Mouse (Mus musculus) midbrain, embryonic 16.5 days (tissue): Measurements from ENCODE around the gene Ciz1. TPM values are rescaled to one million over a fixed set of nuclear protein-coding genes. Genes with fewer than 3 reads are reported as not detected.
A peak's percentile ranks its signal among the peaks of the same experiment; 100 is the strongest.

Source experiments
- microRNA-seq: library from miRNA; unstranded; fragments of <30 nt; microRNA quantifications from one replicate; pipeline ENCODE4, GENCODE M21; 2017
- polyA plus RNA-seq: library from polyadenylated mRNA; unstranded; fragments of >200 nt; fragmentation: Nextera tagmentation; extraction: Ambion mirVana; gene quantifications from 2 replicates; pipeline ENCODE4 v1.2.1, GENCODE M21; 2015

Ciz1 gene
- polyA plus RNA-seq, 1 experiment from 2014 or later, result 58.7 TPM

Small RNA genes lying within 50 kb of the gene (microRNA-seq; reads per million reads assigned to microRNA genes)
- not detected for gene Gm23363
- 75.0 reads per million, percentile 51 among the genes with 10 or more reads in this experiment for gene Mir199b

Other genes starting within 250 kb of the Ciz1 start
- gene Prrc2b, start 201.2 kb upstream of the Ciz1 start, polyA plus RNA-seq, result 69.8 and 77.9 TPM in 2 replicates
- gene Pomt1, start 115.7 kb upstream of the Ciz1 start, polyA plus RNA-seq, result 36.4 and 36.5 TPM in 2 replicates
- 101 and 107 TPM in 2 replicates for gene Uck1, start 92.2 kb upstream of the Ciz1 start, polyA plus RNA-seq
- gene Golga2, start 64.9 kb upstream of the Ciz1 start, polyA plus RNA-seq, result 31.8 and 35.7 TPM in 2 replicates
- gene Swi5, start 64.3 kb upstream of the Ciz1 start, polyA plus RNA-seq, result 392 and 415 TPM in 2 replicates
- gene Dnm1, start 1.0 kb downstream of the Ciz1 start, polyA plus RNA-seq, result 55.1 and 66.3 TPM in 2 replicates
- gene 1110008P14Rik, start 29.6 kb downstream of the Ciz1 start, polyA plus RNA-seq, result 117 and 132 TPM in 2 replicates
- gene Lcn2, start 35.9 kb downstream of the Ciz1 start, polyA plus RNA-seq, result 0.86 and 1.2 TPM in 2 replicates
- 50.7 and 51.4 TPM in 2 replicates for gene Ptges2, start 43.6 kb downstream of the Ciz1 start, polyA plus RNA-seq
- 5.3 and 5.5 TPM in 2 replicates for gene Naif1, start 98.1 kb downstream of the Ciz1 start, polyA plus RNA-seq
- 55.1 and 60.1 TPM in 2 replicates for gene Slc25a25, start 99.1 kb downstream of the Ciz1 start, polyA plus RNA-seq
- 5.0 and 5.9 TPM in 2 replicates for gene Fam102a, start 183.0 kb downstream of the Ciz1 start, polyA plus RNA-seq
- gene Dpm2, start 218.5 kb downstream of the Ciz1 start, polyA plus RNA-seq, result 136 TPM in 2 replicates
- gene Pip5kl1, start 222.5 kb downstream of the Ciz1 start, polyA plus RNA-seq, result 14.5 and 17.1 TPM in 2 replicates
- gene 9430097D07Rik, start 223.4 kb downstream of the Ciz1 start, polyA plus RNA-seq, result 0.52 and 1.1 TPM in 2 replicates
- gene St6galnac4, start 234.8 kb downstream of the Ciz1 start, polyA plus RNA-seq, result 33.4 and 39.0 TPM in 2 replicates
- 26.5 and 36.4 TPM in 2 replicates for gene St6galnac6, start 247.4 kb downstream of the Ciz1 start, polyA plus RNA-seq